Mouse (Mus musculus) splenic B cell, adult 2 months (primary cell): ENCODE measurements around the gene Med22.

Experiments used
- DNase-seq: peaks from one replicate; pipeline ENCODE4 v3.0.0-alpha.2; 2011; ENCODE audit warnings: low read depth, low spot score
- H3K27me3 ChIP-seq: 2 replicates; pipeline ENCODE4 v1.6.1; 2012; ENCODE audit warnings: mild to moderate bottlenecking, low read length, moderate library complexity, mixed read lengths; ENCODE audit not compliant: control insufficient read depth, poor library complexity, insufficient read depth, severe bottlenecking
- H3K36me3 ChIP-seq: 2 replicates; pipeline ENCODE4 v1.6.1; 2012; ENCODE audit warnings: mild to moderate bottlenecking, low read length, moderate library complexity, mixed read lengths; ENCODE audit not compliant: control insufficient read depth, poor library complexity, insufficient read depth, severe bottlenecking

Gene Med22

DNA sequence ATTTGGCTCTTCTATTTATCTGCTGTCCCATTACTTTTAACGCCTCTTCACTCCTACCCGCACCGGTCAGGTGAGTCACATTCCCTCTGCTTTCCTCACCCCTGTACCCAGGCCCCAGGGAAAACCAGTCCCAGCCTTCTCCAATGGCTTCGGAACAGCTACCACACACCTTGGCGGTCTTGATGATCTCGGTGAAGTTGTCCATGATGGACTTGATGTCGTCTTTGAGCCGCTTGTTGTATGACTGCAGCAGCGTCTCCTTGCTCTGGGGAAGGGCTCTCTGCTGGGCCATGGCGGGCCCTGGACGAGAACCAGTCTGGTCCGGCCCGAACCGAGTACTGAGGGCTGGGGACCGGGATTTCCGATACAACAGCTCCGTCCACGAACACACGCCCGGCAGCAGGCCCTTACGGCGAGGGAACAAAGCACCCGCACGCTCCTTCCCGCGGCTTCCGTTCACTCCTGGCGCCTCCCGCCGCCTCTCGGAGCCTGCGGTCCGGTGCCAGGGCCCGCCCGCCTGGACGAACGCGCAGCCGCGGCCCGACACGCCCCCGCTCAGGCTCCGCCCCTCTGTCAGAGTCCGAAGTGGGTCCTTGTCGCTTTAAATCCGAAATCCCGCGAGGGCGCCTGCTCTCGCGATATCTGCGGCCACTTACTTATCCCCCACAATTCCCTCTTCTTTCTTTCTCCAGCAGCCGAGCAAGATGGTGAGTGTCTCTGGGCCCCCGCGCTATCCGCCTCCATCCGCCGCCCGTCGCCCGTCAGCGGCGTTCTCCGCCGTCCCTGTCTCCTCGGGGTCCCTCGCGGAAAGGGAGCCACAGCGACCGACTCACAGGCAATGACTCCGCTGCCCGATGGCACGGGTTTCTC lies at the start of gene Med22, which contains the start of gene Rpl7a:
Gene Med22, minus strand, starts transcription at position 554 of the 870 bp plus-strand sequence.
Gene Rpl7a, plus strand, starts transcription at position 641 of the 870 bp plus-strand sequence.
- peak; percentile 99 for DNase-seq
- Histone ChIP-seq H3K36me3 (peaks cover 14% of the 10 kb centered on the region), H3K27me3 (no peaks in the 10 kb centered on the region)

DNA sequence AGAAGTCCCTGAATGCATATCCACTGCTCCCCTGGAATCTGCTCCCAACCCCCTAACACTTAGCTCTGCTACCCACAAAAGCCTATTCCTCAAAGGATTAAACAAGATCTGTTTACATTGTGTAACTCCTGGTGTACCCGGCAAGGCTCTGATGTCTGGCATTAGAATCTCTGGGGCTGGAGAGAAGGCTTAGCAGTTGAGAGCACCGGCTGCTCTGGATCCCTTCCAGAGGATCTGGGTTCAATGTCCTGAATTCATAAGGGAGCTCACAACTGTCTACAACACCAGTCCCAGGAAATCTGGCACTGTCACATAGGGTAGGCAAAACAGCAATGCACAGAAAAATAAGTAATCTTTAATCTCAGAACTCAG lies 47.0 kb upstream of the Med22 start:
- no peaks in the 10 kb centered on the region for H3K27me3 ChIP-seq
- DNase-seq, result no peak
- H3K36me3 ChIP-seq, result peaks cover 16% of the 10 kb centered on the region

- Histone ChIP-seq H3K27me3 (no peaks in the 10 kb centered on the region), H3K36me3 (peaks cover 16% of the 10 kb centered on the region)
- no peak for DNase-seq
Measured at GRCm38 (mm10) chr2:26956811-26957487, 46.5 kb upstream of the Med22 start.

GRCm38 (mm10) chr2:26954735-26955395 lies 44.4 kb upstream of the Med22 start:
- no peak for DNase-seq
- Histone ChIP-seq H3K27me3 (no peaks in the 10 kb centered on the region), H3K36me3 (peaks cover 16% of the 10 kb centered on the region)

- peaks cover 11% of the 10 kb centered on the region for H3K36me3 ChIP-seq
- no peak for DNase-seq
Measured at GRCm38 (mm10) chr2:26952866-26953265, 42.4 kb upstream of the Med22 start.

DNA sequence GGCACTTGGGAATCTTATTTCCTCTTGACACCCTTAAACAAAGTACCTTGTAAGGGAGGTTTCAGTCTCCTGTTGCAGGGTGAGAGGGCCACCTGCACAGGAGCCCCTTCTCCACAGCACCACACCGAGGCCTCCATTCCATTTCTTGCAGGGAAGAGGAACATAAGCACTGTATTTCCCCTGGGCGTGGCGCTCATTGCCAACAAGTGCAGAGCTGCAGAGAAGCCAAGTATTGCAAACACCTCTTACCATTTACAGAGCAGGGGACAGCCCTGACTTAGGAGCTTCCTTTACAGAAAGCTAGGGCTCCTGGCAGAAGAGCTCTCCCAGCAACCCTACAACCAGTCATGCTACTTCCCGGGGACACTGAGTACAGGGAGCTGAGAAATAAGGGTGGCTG lies 41.7 kb upstream of the Med22 start:
- Histone ChIP-seq H3K27me3 (no peaks in the 10 kb centered on the region), H3K36me3 (peaks cover 9% of the 10 kb centered on the region)
- no peak for DNase-seq

More at GRCm38 (mm10) chr2:26952866-26953265, 42.4 kb upstream of the Med22 start:
- no peaks in the 10 kb centered on the region for H3K27me3 ChIP-seq

DNA sequence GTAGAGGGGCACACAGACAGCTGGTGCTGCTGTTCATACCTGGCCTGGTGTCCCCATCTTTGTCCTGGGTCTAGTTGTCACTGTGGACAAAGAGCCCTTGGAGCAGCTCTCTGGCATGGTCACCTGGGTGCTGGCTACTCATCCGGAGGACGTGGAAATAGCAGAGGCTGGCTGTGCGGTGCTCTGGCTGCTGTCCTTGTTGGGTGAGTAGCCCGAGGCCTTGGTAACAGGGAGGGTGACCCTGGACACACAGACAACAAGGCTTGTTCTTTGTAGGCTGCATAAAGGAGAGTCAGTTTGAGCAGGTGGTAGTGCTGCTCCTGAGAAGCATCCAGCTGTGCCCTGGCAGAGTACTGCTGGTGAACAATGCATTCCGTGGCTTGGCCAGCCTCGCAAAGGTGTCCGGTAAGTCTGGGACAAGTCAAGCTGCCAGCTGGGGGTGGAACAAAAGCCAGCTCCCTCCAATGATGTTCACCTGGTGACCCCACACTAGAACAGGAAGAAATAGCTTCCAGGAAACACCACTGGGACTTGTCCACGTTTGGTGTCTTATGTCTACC lies 40.9 kb upstream of the Med22 start:
- no peak for DNase-seq
- Histone ChIP-seq H3K36me3 (peaks cover 6% of the 10 kb centered on the region), H3K27me3 (no peaks in the 10 kb centered on the region)

DNA sequence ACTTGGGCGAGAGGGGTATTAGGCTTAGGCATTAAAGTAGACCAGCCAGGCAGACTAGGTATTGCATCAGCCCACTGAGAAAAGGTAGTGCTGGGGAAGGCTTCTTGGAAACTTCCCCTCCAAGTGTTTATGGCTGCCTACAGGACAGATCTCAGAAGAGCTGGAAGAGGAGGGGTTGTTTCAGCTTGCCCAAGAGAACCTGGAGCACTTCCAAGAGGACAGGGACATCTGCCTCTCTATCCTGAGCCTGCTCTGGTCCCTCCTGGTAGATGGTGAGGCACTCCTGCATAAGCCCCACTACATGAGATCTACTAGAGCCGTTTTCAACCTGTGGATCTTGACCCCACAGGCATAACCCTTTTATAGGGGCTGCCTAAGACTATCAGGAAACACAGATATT lies 39.9 kb upstream of the Med22 start:
- Histone ChIP-seq H3K27me3 (no peaks in the 10 kb centered on the region), H3K36me3 (peaks cover 4% of the 10 kb centered on the region)
- DNase-seq, result no peak

DNA sequence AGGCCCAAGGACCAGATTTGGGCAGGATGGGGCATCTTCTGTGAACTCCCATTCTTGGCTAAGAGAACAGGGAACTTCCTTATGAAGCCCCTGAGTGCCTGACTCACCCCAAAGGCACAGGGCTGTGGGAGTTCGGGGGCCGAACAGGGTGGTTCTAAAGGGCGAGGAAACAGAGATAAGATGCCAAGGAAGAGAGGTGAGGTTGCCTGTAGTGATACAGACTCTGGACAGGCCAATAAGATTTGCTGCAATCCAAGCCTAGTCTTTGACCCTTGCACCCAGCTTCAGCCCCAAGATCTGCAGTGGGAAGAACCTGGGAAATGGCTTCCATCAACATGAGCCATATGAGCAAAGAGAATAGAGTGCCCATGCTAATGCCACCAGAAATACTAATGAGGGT lies 32.8 kb upstream of the Med22 start:
- Histone ChIP-seq H3K36me3 (no peaks in the 10 kb centered on the region), H3K27me3 (no peaks in the 10 kb centered on the region)
- no peak for DNase-seq

GRCm38 (mm10) chr2:26941539-26941938 lies 31.1 kb upstream of the Med22 start:
- Histone ChIP-seq H3K36me3 (no peaks in the 10 kb centered on the region), H3K27me3 (no peaks in the 10 kb centered on the region)
- DNase-seq, result peak; percentile 22

DNA sequence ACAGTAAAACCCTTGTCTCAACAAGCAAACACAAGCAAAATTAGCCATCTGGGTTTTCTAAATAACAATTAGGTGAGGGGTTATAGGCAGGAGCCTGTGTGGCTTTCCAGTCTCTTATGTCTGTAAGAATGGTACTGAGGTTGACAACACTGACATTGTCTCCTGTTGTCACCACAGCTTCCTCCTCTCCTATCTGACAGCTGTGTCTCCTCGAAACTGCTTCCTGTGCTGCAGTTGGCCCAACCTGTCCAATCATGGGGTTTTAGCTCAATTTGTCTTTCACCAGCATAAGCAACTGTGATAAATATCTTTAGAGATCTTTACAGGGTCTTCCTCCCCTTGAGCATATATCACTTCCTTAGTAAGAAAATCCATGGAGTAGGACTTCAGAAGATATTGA lies 25.9 kb upstream of the Med22 start:
- H3K27me3 ChIP-seq, result no peaks in the 10 kb centered on the region
- no peak for DNase-seq
- H3K36me3 ChIP-seq, result no peaks in the 10 kb centered on the region

GRCm38 (mm10) chr2:26935286-26935685 lies 24.8 kb upstream of the Med22 start:
- DNase-seq, result no peak
- H3K27me3 ChIP-seq, result no peaks in the 10 kb centered on the region

GRCm38 (mm10) chr2:26933304-26934055 lies 23.0 kb upstream of the Med22 start, which contains the start of the genes Surf4 and Stkld1:
Surf4 (minus strand) TSS chr2:26933928.
Stkld1 (plus strand) TSS chr2:26934047.
- peak; percentile 97 for DNase-seq
- Histone ChIP-seq H3K27me3 (no peaks in the 10 kb centered on the region), H3K36me3 (no peaks in the 10 kb centered on the region)

More at GRCm38 (mm10) chr2:26935286-26935685, 24.8 kb upstream of the Med22 start:
- H3K36me3 ChIP-seq, result no peaks in the 10 kb centered on the region
